Mouse (Mus musculus) heart, embryonic 14.5 days (tissue): ENCODE results near the gene Fam229b. TPM values are rescaled to one million over a fixed set of nuclear protein-coding genes. Genes with fewer than 3 reads are reported as not detected.
A peak's percentile ranks its signal among the peaks of the same experiment; 100 is the strongest.

Experiments used
- ATAC-seq: fragments of 200-750 bp; cut with Nextera tagmentation; 2 replicates; pipeline ENCODE4 v1.8.0; 2017; ENCODE audit warnings: low read depth, moderate TSS enrichment; ENCODE audit not compliant: insufficient number of reproducible peaks, insufficient read depth, low FRiP score
- H3K27ac ChIP-seq, 2 experiments: fragments of 200-500 bp in 1 of 2; fragments of 300-500 bp in 1 of 2; sonication (generic) in 1 of 2; replicated peaks in 1 of 2; 2 replicates each; pipeline ENCODE4 v1.5.1; 2012 to 2014; ENCODE audit warnings: low read depth in 2 of 2, low read length in 2 of 2, control low read depth in 1 of 2, mild to moderate bottlenecking in 1 of 2, mixed read lengths in 1 of 2; ENCODE audit not compliant: control insufficient read depth in 1 of 2, insufficient read depth in 1 of 2
- H3K27me3 ChIP-seq: fragments of 300-500 bp; sonication (generic); 2 replicates; pipeline ENCODE4 v1.6.1; 2014; ENCODE audit warnings: mild to moderate bottlenecking, low read length, control low read depth; ENCODE audit not compliant: control insufficient read depth, insufficient read depth
- H3K36me3 ChIP-seq: fragments of 300-500 bp; sonication (generic); 2 replicates; pipeline ENCODE4 v1.6.1; 2014; ENCODE audit warnings: mild to moderate bottlenecking, control low read depth, low read length, mixed read lengths; ENCODE audit not compliant: control insufficient read depth, insufficient read depth
- H3K4me1 ChIP-seq, 2 experiments: fragments of 200-500 bp in 1 of 2; fragments of 300-500 bp in 1 of 2; sonication (generic) in 1 of 2; 2 replicates each; pipeline ENCODE4 v1.6.1; 2012 to 2014; ENCODE audit warnings: low read length in 2 of 2, control low read depth in 1 of 2, mixed read lengths in 1 of 2; ENCODE audit not compliant: control insufficient read depth in 2 of 2, insufficient read depth in 2 of 2
- H3K4me2 ChIP-seq: fragments of 300-500 bp; sonication (generic); 2 replicates; pipeline ENCODE4 v1.6.1; 2014; ENCODE audit warnings: mild to moderate bottlenecking, low read length
- H3K4me3 ChIP-seq, 2 experiments: fragments of 200-500 bp in 1 of 2; fragments of 300-500 bp in 1 of 2; sonication (generic) in 1 of 2; 2 replicates each; pipeline ENCODE4 v1.5.1; 2012 to 2014; ENCODE audit warnings: low read length in 2 of 2, mild to moderate bottlenecking in 2 of 2, control low read depth in 1 of 2, low read depth in 1 of 2, moderate library complexity in 1 of 2; ENCODE audit not compliant: control insufficient read depth in 1 of 2, insufficient read depth in 1 of 2
- H3K9ac ChIP-seq: fragments of 300-500 bp; sonication (generic); 2 replicates; pipeline ENCODE4 v1.6.1; 2014; ENCODE audit warnings: mild to moderate bottlenecking, low read length
- H3K9me3 ChIP-seq: fragments of 300-500 bp; sonication (generic); 2 replicates; pipeline ENCODE4 v1.6.1; 2016; ENCODE audit warnings: low read length, control low read depth; ENCODE audit not compliant: control insufficient read depth
- WGBS: fragments of 180-500 bp; shearing (Covaris S2); extraction: QIAGEN DNeasy Blood & Tissue Kit; methylation state at CpG from one replicate; pipeline ENCODE4 v1.1.7; 2014; 5-methylcytosine and 5-hydroxymethylcytosine counted together
- polyA plus RNA-seq: library from polyadenylated mRNA; unstranded; fragments of >200 nt; fragmentation: Nextera tagmentation; extraction: Ambion mirVana; gene quantifications from 2 replicates; pipeline ENCODE4 v1.2.1, GENCODE M21; 2014

Gene Fam229b
- polyA plus RNA-seq, 1 experiment from 2014 or later, result 13.0 TPM

GRCm38 (mm10) chr10:39170706-39171105 is 37.0 kb upstream of the Fam229b start:
- peaks cover 11 to 15% of the 10 kb centered on the region in 2 experiments for H3K4me1 ChIP-seq
- no peak overlapping the region for H3K4me3 ChIP-seq
- no peaks in the 10 kb centered on the region; the same call in 1 of the 2 replicates for H3K27me3 ChIP-seq
- H3K9me3 ChIP-seq, result no peaks in the 10 kb centered on the region
- H3K9ac ChIP-seq, result no peak overlapping the region
- no peak overlapping the region for H3K27ac ChIP-seq
- no peaks in the 10 kb centered on the region for H3K36me3 ChIP-seq
- 19% methylated on average over 6 of the region's 6 CpGs for WGBS
- ATAC-seq, result no peak
- H3K4me2 ChIP-seq, result peak overlapping the region; percentile 74

GRCm38 (mm10) chr10:39170181-39170580 is 36.5 kb upstream of the Fam229b start:
- no peak overlapping the region for H3K27ac ChIP-seq
- H3K9me3 ChIP-seq, result no peaks in the 10 kb centered on the region
- WGBS, result 14% methylated on average over 8 of the region's 8 CpGs
- H3K4me3 ChIP-seq, result no peak overlapping the region
- peak overlapping the region; percentile 7; the same call in 1 of the 2 replicates for H3K4me2 ChIP-seq
- ATAC-seq, result no peak
- H3K27me3 ChIP-seq, result no peaks in the 10 kb centered on the region; the same call in 1 of the 2 replicates
- no peaks in the 10 kb centered on the region for H3K36me3 ChIP-seq
- H3K4me1 ChIP-seq, result peaks cover 12 to 15% of the 10 kb centered on the region in 2 experiments
- H3K9ac ChIP-seq, result no peak overlapping the region

- 50% methylated on average over 9 of the region's 9 CpGs for WGBS
- no peak overlapping the region for H3K4me2 ChIP-seq
- ATAC-seq, result no peak
Measured at GRCm38 (mm10) chr10:39169642-39170041, 35.9 kb upstream of the Fam229b start.

GRCm38 (mm10) chr10:39167611-39168010 is 33.9 kb upstream of the Fam229b start:
- no peak for ATAC-seq
- H3K9ac ChIP-seq, result no peak overlapping the region
- no peak overlapping the region for H3K27ac ChIP-seq
- no peaks in the 10 kb centered on the region for H3K9me3 ChIP-seq
- no peak overlapping the region for H3K4me3 ChIP-seq
- no peaks in the 10 kb centered on the region; the same call in 1 of the 2 replicates for H3K27me3 ChIP-seq
- WGBS, result 77% methylated on average over 11 of the region's 11 CpGs
- H3K4me2 ChIP-seq, result no peak overlapping the region
- H3K4me1 ChIP-seq, result peaks cover 11 to 18% of the 10 kb centered on the region in 2 experiments
- no peaks in the 10 kb centered on the region for H3K36me3 ChIP-seq

More at GRCm38 (mm10) chr10:39169642-39170041, 35.9 kb upstream of the Fam229b start:
- Histone ChIP-seq H3K27ac (no peak overlapping the region), H3K27me3 (no peaks in the 10 kb centered on the region; the same call in 1 of the 2 replicates), H3K9ac (no peak overlapping the region), H3K9me3 (no peaks in the 10 kb centered on the region), H3K36me3 (no peaks in the 10 kb centered on the region), H3K4me3 (no peak overlapping the region), H3K4me1 (peaks cover 13 to 15% of the 10 kb centered on the region in 2 experiments)

GRCm38 (mm10) chr10:39165632-39166115 is 32.0 kb upstream of the Fam229b start:
- H3K27me3 ChIP-seq, result no peaks in the 10 kb centered on the region; the same call in 1 of the 2 replicates
- WGBS, result 8% methylated on average over 11 of the region's 11 CpGs
- H3K36me3 ChIP-seq, result no peaks in the 10 kb centered on the region
- peak overlapping the region; percentile 81 to 94 for H3K27ac ChIP-seq
- peak overlapping the region; percentile 39 to 65 for H3K4me3 ChIP-seq
- H3K9me3 ChIP-seq, result no peaks in the 10 kb centered on the region
- H3K4me2 ChIP-seq, result peak overlapping the region; percentile 59
- peak overlapping the region; percentile 68 for H3K9ac ChIP-seq
- peaks cover 7 to 13% of the 10 kb centered on the region in 2 experiments; a peak in 3 of 4 replicates for H3K4me1 ChIP-seq
- ATAC-seq, result no peak

- Histone ChIP-seq H3K9me3 (no peaks in the 10 kb centered on the region), H3K4me1 (peaks cover 5 to 11% of the 10 kb centered on the region in 2 experiments; a peak in 3 of 4 replicates), H3K4me2 (no peak within 1 kb of the TSS), H3K9ac (no peak within 1 kb of the TSS), H3K27me3 (no peaks in the 10 kb centered on the region), H3K27ac (no peak within 1 kb of the TSS), H3K4me3 (no peak within 1 kb of the TSS), H3K36me3 (no peaks in the 10 kb centered on the region)
- 85% methylated on average over 10 of the region's 10 CpGs for WGBS
- ATAC-seq, result no peak
Measured at GRCm38 (mm10) chr10:39163694-39164093, 30.0 kb upstream of the Fam229b start, which contains the start of gene Ccn6. Ccn6 (minus strand) TSS chr10:39163794.

- Histone ChIP-seq H3K27me3 (no peaks in the 10 kb centered on the region), H3K4me3 (no peak overlapping the region), H3K4me1 (peaks cover 5 to 11% of the 10 kb centered on the region in 2 experiments; a peak in 3 of 4 replicates), H3K27ac (no peak overlapping the region), H3K36me3 (no peaks in the 10 kb centered on the region), H3K9me3 (no peaks in the 10 kb centered on the region), H3K4me2 (no peak overlapping the region), H3K9ac (no peak overlapping the region)
- WGBS, result 62% methylated on average over 18 of the region's 18 CpGs
- ATAC-seq, result no peak
Measured at GRCm38 (mm10) chr10:39162666-39163484, 29.2 kb upstream of the Fam229b start.
